Mouse (Mus musculus) MEL (cell line): ENCODE results near the gene Vcan.

Experiments used
- EP300 ChIP-seq, 2 experiments: IDR thresholded peaks; 2 replicates each; pipeline ENCODE4 v1.6.1; 2011; ENCODE audit warnings: improper control_type of control experiment in 2 of 2, low read length in 2 of 2, low read depth in 1 of 2, mild to moderate bottlenecking in 1 of 2
- GATA1 ChIP-seq: IDR thresholded peaks from 2 replicates; pipeline ENCODE4 v1.6.1; 2011; ENCODE audit warnings: low read depth, low read length, improper control_type of control experiment
- MAFK ChIP-seq: IDR thresholded peaks from 2 replicates; pipeline ENCODE4 v1.6.1; 2011; ENCODE audit warnings: low read depth, mild to moderate bottlenecking, low read length, improper control_type of control experiment, borderline replicate concordance
- ZC3H11A ChIP-seq: IDR thresholded peaks from 2 replicates; pipeline ENCODE4 v1.6.1; 2012; ENCODE audit warnings: low read depth, mild to moderate bottlenecking, inconsistent platforms, low read length, improper control_type of control experiment

- TF ChIP-seq GATA1 (0 out of 2 replicates have a peak, but pooled peaks have one; percentile 14), EP300 (IDR thresholded peaks at IDR 0.05; ENCODE audit: low read depth in 1 of 2, low read length in 2 of 2) (peak; percentile 49 to 66), MAFK (no peak), ZC3H11A (no peak)
These were observed 89.0 kb downstream of the Vcan start for GRCm38 (mm10) chr13:89653279-89653678.
